Mouse (Mus musculus) kidney, postnatal 36 days (tissue): ENCODE data around the gene Emd.
"Not testable (repeated sequence)": the region's sequence is repeated elsewhere in the genome, so short reads cannot be mapped to it uniquely, and the experiment has no call there.

Experiments
- DNase-seq, 2 experiments: peaks; one replicate each; pipeline ENCODE4 v3.0.0; 2021 to 2022; ENCODE audit warnings: mixed read lengths in 2 of 2

Gene Emd

GRCm38 (mm10) chrX:74254153-74254887 is at the start of gene Emd:
Gene Emd (plus strand): TSS chrX:74254687.
- peak; percentile 91 to 96 for DNase-seq

DNA sequence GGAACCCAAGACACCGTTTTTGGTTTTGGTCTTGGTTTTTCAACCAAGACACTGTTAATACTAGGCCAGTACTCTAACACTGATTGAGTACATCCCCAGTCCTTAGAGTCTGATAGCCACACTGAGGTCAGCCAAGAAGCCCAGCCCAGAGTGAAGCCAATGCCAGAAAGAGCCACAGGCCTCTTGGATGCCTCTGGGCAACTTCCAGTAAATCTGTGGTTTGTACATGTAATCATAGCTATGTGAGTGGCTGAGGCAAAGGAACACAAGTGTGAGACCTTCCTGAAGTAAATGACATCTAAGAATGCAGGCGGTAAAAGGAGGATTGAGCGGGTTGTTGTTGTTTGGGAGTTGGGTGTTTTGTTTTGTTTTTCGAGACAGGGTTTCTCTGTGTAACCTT is 36.0 kb upstream of the Emd start:
- no peak for DNase-seq

DNA sequence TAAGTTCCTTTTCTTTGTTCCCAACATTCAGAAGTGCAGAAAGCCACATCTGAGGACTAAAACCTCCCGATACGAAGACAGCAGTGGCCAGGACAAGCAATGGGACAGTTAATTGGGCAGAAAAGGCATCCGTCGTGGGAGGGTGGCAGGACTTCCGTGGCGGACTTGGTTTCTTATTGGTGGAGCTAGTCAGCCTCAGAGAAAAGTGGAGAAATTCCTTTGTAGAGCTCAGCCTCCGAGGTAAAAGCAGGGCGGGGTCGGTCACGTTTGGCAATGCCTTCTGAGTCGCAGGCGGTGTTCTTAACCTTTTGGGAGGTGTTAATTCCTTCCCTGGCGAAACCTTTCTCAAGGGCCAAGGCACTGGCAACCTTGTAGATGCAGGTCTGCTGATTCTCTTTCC is 35.0 kb upstream of the Emd start:
- DNase-seq = no peak

DNA sequence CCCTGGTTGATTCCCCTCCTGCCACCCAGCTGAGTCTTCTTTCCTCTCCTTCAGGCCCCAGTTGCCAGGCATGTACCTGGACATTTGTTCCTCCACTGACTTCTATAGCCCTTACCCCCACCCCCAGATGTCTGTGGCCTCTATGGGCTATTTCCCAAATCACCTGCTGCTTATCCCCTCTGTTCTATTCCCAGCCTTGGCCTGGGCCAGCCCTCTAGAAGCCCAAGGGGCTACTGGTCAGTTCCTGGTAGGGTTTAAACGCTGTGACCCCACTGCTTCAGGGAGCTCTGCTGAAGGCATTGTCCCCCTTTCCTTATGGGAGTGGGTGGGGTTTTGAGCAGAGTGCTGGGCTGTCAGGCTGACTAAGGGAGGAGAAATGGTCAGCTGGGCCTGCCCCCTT is 34.4 kb upstream of the Emd start:
- not testable (repeated sequence) for DNase-seq

DNA sequence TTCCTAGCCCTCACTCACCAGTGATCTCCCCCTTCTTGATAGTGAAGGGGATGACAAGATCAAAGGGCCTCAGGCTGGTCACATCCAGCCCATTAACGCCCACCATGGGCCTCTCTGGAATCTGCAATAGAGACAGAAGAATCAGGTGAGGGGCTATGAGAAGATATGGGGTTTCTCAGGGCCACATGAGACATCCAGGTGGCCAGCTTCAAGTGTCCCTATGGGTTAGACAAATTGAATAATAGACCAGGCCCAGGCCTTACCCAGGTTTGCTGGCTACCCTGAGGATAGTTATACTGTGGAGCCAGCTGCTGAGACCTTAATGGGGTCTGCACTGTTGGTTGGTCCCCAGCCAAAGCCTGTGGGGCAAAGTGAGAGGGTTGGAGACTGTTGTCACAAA is 24.4 kb upstream of the Emd start:
- DNase-seq = no peak

DNA sequence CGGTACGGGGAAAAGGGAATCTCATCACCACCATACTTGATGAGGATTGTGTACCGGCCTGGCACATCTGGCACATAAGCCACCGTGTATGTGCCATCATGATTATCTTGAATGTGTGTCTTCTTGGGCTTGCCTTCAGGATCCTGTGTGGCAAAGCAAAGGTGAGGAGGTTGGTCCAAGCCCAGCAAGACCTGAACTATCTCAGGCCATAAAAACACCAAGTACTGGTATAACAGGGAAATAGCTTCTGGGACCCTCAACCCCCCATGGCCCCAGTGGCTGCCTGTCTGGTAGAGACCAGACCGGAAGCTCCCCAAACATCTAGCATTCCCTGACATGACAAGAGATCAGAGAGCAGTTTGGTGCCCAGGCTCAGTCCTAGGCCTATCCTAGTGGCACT is 21.3 kb upstream of the Emd start:
- DNase-seq = no peak

GRCm38 (mm10) chrX:74240332-74240731 is 14.2 kb upstream of the Emd start:
- DNase-seq = no peak

GRCm38 (mm10) chrX:74243396-74243795 is 11.1 kb upstream of the Emd start:
- DNase-seq = peak in 1 of 2 experiments; percentile 12

- no peak for DNase-seq
These were observed 10.7 kb upstream of the Emd start for GRCm38 (mm10) chrX:74243807-74244206.

DNA sequence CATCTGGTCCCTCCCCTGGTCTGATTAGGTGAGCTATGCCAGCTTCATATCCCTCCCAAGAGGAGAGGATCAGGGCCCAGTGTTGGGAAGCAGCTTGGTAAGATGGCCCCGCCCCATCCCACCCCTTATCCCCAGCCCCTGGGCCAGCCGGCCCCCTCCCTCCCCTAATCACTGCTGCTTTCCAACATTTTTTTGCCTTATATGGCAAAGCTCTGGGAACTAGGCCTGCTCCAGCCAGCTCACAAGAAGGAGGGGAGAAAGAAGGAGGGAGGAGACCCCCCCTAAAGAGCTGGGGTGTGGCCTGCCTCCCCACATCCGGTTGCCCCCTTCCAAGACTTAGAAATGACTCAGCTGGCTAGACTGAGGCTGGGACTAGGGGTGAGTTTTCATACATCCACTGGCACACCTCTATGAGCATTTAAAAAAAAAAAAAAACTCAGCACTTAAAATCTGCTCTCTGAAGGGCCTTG is 9.8 kb upstream of the Emd start:
- peak; percentile 29 to 54 for DNase-seq

- DNase-seq = no peak
These were observed 9.4 kb upstream of the Emd start for GRCm38 (mm10) chrX:74245107-74245506.

DNA sequence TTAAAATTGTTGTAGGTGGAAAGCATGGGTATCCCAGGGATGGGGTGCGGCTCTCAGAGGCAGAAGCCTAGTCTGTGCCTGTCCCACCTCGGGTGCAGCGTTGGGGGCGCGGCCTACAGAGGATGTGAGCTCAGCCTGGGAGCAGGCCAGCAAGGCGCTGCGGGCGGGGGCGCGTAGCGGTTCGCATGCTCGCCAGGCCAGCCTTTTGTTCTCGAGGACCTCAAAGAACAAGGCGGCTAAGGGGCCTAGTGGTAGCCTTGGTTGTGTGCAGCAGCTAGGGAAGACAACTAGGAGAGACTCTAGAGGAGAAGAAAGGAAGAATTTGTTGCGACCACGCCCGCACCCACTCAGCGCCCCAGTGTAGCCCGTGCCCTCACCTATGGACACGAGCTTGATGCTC is 8.8 kb upstream of the Emd start:
- DNase-seq = peak; percentile 76 to 83

DNA sequence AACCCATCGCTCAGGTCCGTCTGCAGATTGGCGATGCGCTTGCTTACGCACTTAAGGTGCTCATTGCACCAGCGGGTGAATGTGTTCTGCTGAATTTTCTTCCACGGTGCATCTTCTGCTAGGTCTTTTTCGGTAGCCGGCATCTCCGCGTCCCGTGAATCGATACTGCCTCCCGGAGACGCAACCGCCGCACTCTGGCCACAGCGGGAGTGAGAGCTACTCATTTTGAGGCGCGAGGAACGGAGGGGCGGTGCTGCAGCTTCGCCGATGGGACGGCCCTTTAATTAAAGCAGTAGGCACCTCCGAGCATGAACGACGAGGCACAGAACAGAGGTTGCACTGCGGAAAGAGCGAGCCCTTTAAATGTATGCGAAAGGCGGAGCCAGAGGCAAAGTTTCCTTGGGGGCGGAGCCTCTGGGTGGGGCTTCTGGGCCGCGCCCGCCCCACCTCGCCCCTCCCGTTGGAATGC is 8.2 kb upstream of the Emd start:
- peak; percentile 89 to 91 for DNase-seq

DNA sequence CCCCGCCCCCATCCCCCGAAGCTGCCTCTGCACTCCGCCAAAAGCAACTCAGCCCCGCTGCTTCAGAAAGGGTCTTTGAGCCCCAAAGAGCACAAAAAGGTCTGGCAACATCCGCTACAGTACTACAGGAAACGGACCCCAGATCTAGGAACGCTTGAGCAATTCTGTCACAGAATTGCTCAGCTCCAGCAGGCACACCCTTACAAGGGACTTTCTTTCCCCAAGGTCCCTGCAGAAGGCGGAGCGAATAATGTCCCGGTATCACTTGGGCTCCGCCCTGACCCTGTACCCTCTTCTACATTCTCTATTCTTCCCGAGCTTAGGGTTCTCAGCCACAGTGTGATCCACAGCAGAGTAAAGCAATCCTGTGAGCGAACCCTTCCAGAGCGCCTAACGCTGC is 7.8 kb upstream of the Emd start:
- DNase-seq = no peak

DNA sequence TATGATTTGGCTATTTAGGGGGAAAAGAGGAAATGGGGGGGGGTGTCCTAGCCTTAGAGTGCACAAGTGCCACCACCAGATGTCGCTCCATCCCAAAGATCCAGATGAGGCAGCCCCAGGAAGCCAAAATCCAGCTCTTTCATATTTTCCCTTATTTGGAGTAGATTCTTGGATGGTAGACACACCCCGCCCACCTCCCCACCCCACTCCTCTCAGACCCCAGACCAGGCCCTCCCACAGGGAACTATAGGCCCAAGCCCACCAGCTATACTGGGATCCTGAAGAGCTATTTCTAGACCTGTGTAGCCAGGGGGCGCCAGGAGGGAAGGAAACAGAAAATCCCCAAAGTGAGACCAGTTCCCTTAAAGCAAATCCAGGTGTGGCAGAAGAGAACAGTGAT is 5.8 kb upstream of the Emd start:
- peak; percentile 57 to 83 for DNase-seq

- DNase-seq = peak; percentile 70 to 83
These were observed 4.9 kb upstream of the Emd start, which contains the start of gene Flna for GRCm38 (mm10) chrX:74249615-74250014. Gene Flna (minus strand): TSS chrX:74249820.

DNA sequence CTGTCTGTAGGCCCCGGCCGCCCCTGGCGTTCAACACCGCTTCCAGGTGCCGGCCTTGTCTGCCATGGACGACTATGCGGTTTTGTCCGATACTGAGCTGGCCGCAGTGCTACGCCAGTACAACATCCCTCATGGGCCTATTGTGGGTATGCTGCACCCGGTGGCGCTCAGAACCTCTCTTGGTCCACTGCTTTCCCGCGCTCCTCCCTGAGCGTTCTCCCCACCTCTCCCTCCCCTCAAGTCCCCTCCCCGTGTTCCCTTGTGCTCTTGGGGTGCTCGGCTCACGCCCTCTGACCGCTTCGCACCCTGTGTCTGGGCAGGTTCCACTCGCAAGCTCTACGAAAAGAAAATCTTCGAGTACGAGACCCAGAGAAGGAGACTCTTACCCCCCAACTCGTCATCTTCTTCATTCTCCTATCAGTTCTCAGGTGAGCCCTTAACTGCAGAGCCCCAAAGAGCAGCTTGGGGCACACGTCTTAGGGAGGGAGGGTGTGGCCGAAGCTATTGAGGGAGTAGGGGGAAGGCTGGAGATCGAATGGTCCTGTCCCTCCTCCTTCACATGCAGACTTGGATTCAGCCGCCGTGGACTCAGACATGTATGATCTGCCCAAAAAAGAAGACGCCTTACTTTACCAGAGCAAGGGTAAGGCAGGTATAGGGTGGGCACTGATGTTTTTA is 540 bp downstream of the Emd start:
- DNase-seq = no peak

DNA sequence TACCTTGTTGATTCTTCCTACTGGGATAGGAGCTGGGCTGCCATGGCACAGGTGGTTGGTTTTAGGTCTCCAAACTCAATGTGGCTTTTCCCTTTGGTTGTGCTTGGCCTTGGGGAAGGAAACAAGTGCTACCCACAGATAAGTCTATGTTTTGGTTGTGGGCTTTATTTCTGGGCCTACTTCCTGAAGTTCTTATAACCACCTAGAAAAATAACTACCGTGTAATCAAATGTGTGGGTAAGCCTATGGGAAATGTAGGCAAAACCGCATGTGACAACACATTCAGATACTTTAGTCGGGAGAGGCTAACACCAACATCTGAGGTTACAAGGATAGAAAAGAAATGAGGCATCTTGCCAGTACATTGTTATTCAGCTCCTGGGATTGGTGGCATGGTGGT is 3.3 kb downstream of the Emd start:
- DNase-seq = no peak

- DNase-seq = peak in 1 of 2 experiments; percentile 5
These were observed 15.2 kb downstream of the Emd start for GRCm38 (mm10) chrX:74269736-74270061.

DNA sequence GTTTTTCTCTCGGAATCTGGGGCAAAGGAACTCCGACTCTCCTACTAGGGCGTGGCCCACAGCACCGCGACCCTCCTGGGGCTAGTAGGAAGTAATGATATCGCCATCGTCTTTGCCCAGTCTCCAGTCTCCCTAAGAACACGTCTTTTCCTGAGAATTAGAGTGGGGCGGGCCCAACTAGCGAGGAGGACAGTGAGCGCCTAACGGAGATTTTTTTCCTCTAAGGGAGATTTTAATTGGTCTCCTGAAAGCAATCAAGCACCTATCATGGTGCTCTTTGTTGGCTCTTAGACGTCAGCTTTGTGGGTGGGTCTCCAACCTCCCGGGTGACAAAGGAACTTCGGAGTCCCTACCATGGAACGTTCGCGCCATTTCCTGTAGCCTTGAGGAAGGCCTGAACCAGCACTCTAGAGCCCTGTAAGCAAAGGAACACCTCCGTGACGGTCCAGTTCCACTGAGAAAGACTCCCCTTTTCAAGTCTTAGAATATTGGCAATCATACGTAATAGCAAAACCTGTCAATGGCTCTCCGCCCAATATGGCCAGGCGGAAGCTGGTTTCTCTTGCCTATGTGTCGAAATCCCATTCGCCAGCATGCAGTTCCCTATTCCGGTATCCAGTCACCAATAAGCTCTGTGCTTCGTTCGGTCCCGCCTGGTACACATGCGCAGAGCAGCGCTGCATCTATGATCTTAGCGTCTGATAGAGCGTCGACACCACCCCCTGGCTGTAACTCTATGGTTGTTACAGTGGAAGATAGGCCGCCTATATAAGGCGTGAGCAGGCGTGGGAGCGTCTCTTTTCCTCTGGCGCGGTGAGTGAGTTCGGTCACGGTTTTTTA is 15.8 kb downstream of the Emd start, which contains the start of gene Rpl10:
TSS of gene Rpl10 (plus strand) at position 751 of the 840 bp plus-strand sequence.
- DNase-seq = peak; percentile 90 to 95

DNA sequence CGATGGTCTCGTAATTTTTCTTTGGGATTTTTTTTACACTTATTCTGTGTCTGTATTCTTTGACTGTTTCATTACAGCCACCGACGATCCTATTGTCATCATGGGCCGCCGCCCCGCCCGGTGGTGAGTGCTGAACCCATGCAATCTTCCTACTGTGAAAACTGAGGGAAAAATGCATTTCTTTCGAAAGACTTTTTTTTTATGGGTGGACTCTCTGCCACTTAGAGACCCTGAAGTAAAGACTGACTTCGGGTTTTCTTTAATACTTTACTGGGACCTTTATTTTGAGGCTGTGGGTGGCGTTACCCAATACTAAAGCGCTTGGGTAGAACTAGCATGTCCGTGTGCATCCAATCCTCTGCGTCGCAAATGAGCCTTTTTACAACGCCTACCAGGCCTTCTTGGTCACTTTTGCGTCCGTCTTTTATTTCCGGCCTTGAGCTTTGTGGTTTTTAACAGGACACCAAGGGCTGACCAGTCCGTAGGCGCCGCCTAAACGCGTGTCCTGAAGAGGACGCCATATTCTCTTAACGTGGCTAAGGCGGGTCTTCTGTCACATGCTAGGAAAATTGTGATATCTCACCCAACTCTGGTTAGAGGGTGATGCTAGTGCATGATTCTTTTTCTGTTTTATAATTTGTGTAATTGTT is 16.5 kb downstream of the Emd start:
- peak; percentile 20 to 40 for DNase-seq

- peak in 1 of 2 experiments; percentile 10 for DNase-seq
These were observed 19.2 kb downstream of the Emd start for GRCm38 (mm10) chrX:74273422-74274322.
